Mouse (Mus musculus): ENCODE measurements around the gene Trim72. TPM values are rescaled to one million over a fixed set of nuclear protein-coding genes. Genes with fewer than 3 reads are reported as not detected.

The Trim72 gene
- polyA plus RNA-seq, 1 experiment from 2014 or later = 0.07 TPM

DNA sequence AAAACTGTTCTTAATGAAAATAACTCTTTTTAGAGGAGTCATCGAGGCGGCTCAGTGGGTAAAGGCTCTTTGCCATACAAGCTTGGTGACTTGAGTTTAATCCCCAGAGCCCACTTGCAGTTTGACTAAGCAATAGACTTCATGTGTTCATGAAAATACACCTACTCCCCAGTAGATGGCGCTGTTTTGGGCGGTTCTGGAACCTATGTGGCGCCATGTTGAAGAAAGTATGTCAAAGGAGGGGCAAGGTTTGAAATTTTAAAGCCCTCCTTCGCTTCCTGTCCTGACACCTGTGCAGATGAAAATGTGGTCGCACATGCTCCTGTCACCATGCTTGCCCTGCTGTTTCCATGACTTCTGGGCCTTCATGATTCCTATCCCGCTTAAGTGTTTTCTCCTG is 19.2 kb downstream of the Trim72 start:
- no peak overlapping the region for H3K4me2 ChIP-seq
- H3K27me3 ChIP-seq (ENCODE audit: control insufficient read depth, insufficient read depth, low read length) = no peaks in the 10 kb centered on the region
- DNase-seq (ENCODE audit: low spot score, missing footprints) = no peak
- H3K4me3 ChIP-seq (ENCODE audit: low read depth, low read length) = no peak overlapping the region
- H3K4me1 ChIP-seq (ENCODE audit: control insufficient read depth, insufficient read depth, low read length) = no peaks in the 10 kb centered on the region
- H3K9ac ChIP-seq (ENCODE audit: low read length) = no peak overlapping the region
- no peaks in the 10 kb centered on the region for H3K36me3 ChIP-seq (ENCODE audit: control insufficient read depth, insufficient read depth, low read length)
- no peak for ATAC-seq (ENCODE audit: low FRiP score)
- 66% methylated on average over 8 of the region's 8 CpGs for whole genome bisulfite sequencing
- no peak overlapping the region for H3K27ac ChIP-seq (ENCODE audit: low read depth, low read length)
- H3K9me3 ChIP-seq (ENCODE audit: control insufficient read depth, low read length) = no peaks in the 10 kb centered on the region

DNA sequence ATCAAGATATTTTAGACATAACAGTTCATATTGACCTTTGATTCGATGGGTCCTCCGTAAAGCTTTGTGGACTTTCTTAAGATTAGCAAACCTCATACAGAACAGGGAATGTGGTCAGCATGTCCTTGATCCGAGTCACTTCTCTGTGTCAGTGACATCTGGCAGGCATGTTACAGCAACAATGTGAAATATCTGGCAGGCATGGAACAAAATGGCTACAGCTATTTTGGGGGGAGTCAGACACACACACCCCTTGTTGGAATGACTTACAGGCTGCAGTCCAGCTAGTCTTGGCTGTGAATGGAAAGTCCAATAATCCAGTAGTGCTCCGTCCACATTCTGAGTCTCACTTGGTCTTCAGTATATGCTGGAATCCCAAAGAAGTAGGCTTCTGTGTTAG is 19.8 kb downstream of the Trim72 start:
- no peak for ATAC-seq (ENCODE audit: low FRiP score)

DNA sequence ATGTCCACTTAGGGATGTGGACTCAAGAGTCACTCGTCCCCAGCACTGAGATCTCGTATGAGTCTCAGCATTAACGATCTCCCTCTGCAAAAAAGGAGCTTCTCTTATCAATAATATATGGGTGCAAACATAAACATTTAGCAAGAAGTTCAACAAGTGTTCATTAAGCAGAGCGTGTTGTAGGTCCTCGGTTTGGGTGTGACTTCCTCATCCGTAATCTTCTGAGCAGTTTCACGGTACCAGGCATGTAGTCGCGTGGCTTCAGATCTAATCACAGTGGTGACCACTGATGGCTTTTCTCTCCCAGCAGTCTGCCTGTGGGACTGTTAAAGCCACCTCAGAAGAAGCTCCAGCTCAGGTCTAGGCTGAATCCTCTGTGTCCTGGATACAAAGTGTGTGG is 20.6 kb downstream of the Trim72 start:
- 93% methylated on average over 9 of the region's 9 CpGs for WGBS
- no peaks in the 10 kb centered on the region for H3K9me3 ChIP-seq (ENCODE audit: control insufficient read depth, low read length)
- no peak overlapping the region for H3K4me2 ChIP-seq
- no peaks in the 10 kb centered on the region for H3K27me3 ChIP-seq (ENCODE audit: control insufficient read depth, insufficient read depth, low read length)
- H3K27ac ChIP-seq (ENCODE audit: low read depth, low read length) = no peak overlapping the region
- no peaks in the 10 kb centered on the region for H3K36me3 ChIP-seq (ENCODE audit: control insufficient read depth, insufficient read depth, low read length)
- H3K9ac ChIP-seq (ENCODE audit: low read length) = no peak overlapping the region
- H3K4me1 ChIP-seq (ENCODE audit: control insufficient read depth, insufficient read depth, low read length) = no peaks in the 10 kb centered on the region
- ATAC-seq (ENCODE audit: low FRiP score) = no peak
- no peak for DNase-seq (ENCODE audit: low spot score, missing footprints)
- H3K4me3 ChIP-seq (ENCODE audit: low read depth, low read length) = no peak overlapping the region

More for the DNA sequence above, 19.8 kb downstream of the Trim72 start:
- WGBS = 94% methylated on average over 4 of the region's 4 CpGs
- H3K9ac ChIP-seq (ENCODE audit: low read length) = no peak overlapping the region
- H3K4me3 ChIP-seq (ENCODE audit: low read depth, low read length) = no peak overlapping the region
- H3K9me3 ChIP-seq (ENCODE audit: control insufficient read depth, low read length) = no peaks in the 10 kb centered on the region
- no peaks in the 10 kb centered on the region for H3K27me3 ChIP-seq (ENCODE audit: control insufficient read depth, insufficient read depth, low read length)
- H3K27ac ChIP-seq (ENCODE audit: low read depth, low read length) = no peak overlapping the region
- no peaks in the 10 kb centered on the region for H3K4me1 ChIP-seq (ENCODE audit: control insufficient read depth, insufficient read depth, low read length)
- DNase-seq (ENCODE audit: low spot score, missing footprints) = no peak
- H3K4me2 ChIP-seq = no peak overlapping the region
- H3K36me3 ChIP-seq (ENCODE audit: control insufficient read depth, insufficient read depth, low read length) = no peaks in the 10 kb centered on the region

DNA sequence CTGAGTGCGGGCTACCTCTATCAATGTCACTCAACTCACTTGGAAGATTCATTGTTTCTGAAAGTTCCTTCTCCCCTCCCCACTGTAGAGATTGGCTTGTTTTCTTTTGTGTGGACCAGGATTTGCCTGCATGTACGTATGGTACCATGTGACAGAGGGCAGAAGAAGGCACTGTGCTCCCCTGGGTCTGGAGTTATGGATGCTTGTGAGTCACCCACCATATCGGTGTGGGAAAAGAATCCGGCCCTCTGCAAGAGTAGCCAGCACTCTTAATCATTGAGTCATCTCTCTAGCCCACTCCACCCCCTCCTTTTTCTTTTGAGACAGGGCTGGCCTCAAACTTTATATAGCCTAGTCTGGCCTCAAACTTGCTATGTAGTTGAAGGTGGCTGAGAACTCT is 21.2 kb downstream of the Trim72 start:
- 89% methylated on average over 4 of the region's 4 CpGs for WGBS
- ATAC-seq (ENCODE audit: low FRiP score) = no peak
- no peaks in the 10 kb centered on the region for H3K27me3 ChIP-seq (ENCODE audit: control insufficient read depth, insufficient read depth, low read length)

DNA sequence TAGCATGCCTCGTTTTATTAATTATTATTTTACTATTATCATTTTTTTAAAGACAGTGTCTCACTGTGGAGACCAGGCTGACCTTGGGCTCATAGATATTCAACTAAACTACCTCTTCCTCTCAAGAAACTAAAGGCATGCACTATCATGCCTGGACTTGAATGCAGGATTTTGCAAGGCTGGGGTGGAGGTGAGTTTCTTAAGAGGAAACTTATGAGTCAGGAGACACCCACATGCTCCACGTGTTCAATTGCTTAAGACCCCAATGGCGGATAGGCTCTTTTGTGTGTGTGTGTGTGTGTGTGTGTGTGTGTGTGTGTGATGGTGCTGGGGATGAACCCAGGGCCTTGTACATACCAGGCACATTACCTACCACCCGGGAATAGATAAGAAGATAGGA is 21.6 kb downstream of the Trim72 start:
- Histone ChIP-seq H3K36me3 (ENCODE audit: control insufficient read depth, insufficient read depth, low read length) (no peaks in the 10 kb centered on the region), H3K27ac (ENCODE audit: low read depth, low read length) (no peak overlapping the region), H3K27me3 (ENCODE audit: control insufficient read depth, insufficient read depth, low read length) (no peaks in the 10 kb centered on the region), H3K4me1 (ENCODE audit: control insufficient read depth, insufficient read depth, low read length) (no peaks in the 10 kb centered on the region), H3K4me3 (ENCODE audit: low read depth, low read length) (no peak overlapping the region), H3K9me3 (ENCODE audit: control insufficient read depth, low read length) (no peaks in the 10 kb centered on the region), H3K4me2 (no peak overlapping the region), H3K9ac (ENCODE audit: low read length) (no peak overlapping the region)
- ATAC-seq (ENCODE audit: low FRiP score) = no peak
- whole genome bisulfite sequencing = 86% methylated on average over 4 of the region's 4 CpGs
- DNase-seq (ENCODE audit: low spot score, missing footprints) = no peak

More for the DNA sequence above, 21.2 kb downstream of the Trim72 start:
- no peak for DNase-seq (ENCODE audit: low spot score, missing footprints)
- Histone ChIP-seq H3K27ac (ENCODE audit: low read depth, low read length) (no peak overlapping the region), H3K4me3 (ENCODE audit: low read depth, low read length) (no peak overlapping the region), H3K4me1 (ENCODE audit: control insufficient read depth, insufficient read depth, low read length) (no peaks in the 10 kb centered on the region), H3K9me3 (ENCODE audit: control insufficient read depth, low read length) (no peaks in the 10 kb centered on the region), H3K4me2 (no peak overlapping the region), H3K9ac (ENCODE audit: low read length) (no peak overlapping the region), H3K36me3 (ENCODE audit: control insufficient read depth, insufficient read depth, low read length) (no peaks in the 10 kb centered on the region)

DNA sequence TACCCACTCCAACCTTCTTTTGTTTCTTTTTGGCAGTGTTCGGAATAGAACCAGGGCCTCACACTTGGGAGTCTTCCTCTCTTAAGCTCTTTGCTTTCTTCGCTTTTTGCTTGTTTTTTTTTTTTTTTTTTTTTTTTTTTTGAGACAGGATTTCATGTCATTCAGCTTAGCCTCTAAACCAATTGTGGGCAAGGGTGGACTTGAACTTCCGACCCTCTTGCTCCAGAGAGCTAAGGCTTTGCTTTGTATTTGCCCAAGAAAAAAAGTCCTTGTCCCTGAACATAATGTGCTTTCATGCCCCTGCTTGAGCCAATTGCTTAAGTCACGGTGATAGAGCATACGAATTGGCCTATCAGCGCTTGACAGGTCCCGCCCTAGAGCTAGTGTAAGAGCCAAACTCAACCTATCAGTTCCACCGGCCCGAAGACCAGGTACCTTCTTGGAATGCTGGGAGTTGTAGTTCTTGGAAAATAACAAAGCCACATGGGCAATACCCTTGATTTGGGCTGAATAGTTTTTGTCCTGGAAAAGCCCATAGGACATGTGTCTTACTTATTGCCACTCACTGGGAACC is 27.7 kb downstream of the Trim72 start:
- no peaks in the 10 kb centered on the region for H3K9me3 ChIP-seq (ENCODE audit: control insufficient read depth, low read length)
- 35% methylated on average over 9 of the region's 9 CpGs for WGBS
- no peak overlapping the region for H3K27ac ChIP-seq (ENCODE audit: low read depth, low read length)
- DNase-seq (ENCODE audit: low spot score, missing footprints) (no peak), ATAC-seq (ENCODE audit: low FRiP score) (0 out of 2 replicates have a peak, but pooled peaks have one; percentile 48)
- no peaks in the 10 kb centered on the region for H3K4me1 ChIP-seq (ENCODE audit: control insufficient read depth, insufficient read depth, low read length)
- H3K4me3 ChIP-seq (ENCODE audit: low read depth, low read length) = no peak overlapping the region
- no peaks in the 10 kb centered on the region for H3K36me3 ChIP-seq (ENCODE audit: control insufficient read depth, insufficient read depth, low read length)
- no peaks in the 10 kb centered on the region for H3K27me3 ChIP-seq (ENCODE audit: control insufficient read depth, insufficient read depth, low read length)
- no peak overlapping the region for H3K9ac ChIP-seq (ENCODE audit: low read length)
- no peak overlapping the region for H3K4me2 ChIP-seq

DNA sequence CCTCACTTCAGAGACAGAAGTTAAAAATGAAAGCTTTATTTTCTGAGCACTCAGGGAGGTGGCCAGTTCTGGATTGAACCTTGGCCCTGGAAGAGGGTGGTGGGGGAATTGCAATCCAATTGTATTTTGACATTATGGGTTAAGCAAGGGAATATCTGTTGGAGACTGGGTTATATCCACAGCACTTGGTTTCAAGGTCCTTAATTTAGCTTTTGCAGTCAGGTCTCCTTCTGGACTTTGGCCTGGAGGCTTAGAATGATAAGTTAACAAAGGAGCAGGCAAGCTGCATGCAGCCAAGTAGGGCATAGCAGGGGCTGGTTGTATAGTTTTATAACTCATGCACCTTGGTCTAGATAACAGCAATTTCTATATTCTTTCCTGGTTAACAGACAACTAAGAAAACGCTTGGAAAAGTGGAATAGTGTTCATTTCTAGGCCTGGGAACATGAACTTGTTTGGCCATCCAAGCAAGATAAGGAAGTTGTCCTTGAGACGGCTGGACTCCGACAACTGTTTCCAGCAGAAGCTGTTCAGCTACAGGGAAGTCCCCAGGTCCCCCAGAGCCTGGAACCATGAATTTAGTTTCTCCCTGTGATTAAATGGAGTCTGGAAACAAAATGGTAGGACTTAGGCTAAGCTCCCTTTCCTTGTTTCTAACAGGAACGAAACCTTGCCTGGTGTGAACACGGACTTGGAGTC is 28.7 kb downstream of the Trim72 start:
- H3K4me1 ChIP-seq (ENCODE audit: control insufficient read depth, insufficient read depth, low read length) = no peaks in the 10 kb centered on the region
- no peak overlapping the region for H3K4me2 ChIP-seq
- ATAC-seq (ENCODE audit: low FRiP score) (no peak), DNase-seq (ENCODE audit: low spot score, missing footprints) (no peak)
- no peaks in the 10 kb centered on the region for H3K9me3 ChIP-seq (ENCODE audit: control insufficient read depth, low read length)
- no peaks in the 10 kb centered on the region for H3K27me3 ChIP-seq (ENCODE audit: control insufficient read depth, insufficient read depth, low read length)
- H3K36me3 ChIP-seq (ENCODE audit: control insufficient read depth, insufficient read depth, low read length) = no peaks in the 10 kb centered on the region
- no peak overlapping the region for H3K4me3 ChIP-seq (ENCODE audit: low read depth, low read length)
- H3K27ac ChIP-seq (ENCODE audit: low read depth, low read length) = no peak overlapping the region
- whole genome bisulfite sequencing = 92% methylated on average over 5 of the region's 5 CpGs
- no peak overlapping the region for H3K9ac ChIP-seq (ENCODE audit: low read length)

DNA sequence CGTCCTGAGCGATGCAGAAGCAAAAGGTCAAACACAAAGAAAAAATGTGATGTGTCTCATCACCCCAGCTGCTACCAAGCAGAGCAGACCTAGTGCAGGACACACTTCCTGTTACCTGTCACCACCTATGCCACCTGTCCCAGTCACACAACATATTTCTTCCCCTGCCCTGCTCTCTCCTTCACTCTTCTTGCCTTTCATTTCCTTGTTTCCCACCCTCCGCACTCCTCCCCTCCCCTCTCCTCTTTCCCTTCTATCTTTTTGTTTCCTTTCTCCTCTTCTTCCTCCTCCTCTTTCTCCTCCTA is 29.2 kb downstream of the Trim72 start:
- no peak overlapping the region for H3K9ac ChIP-seq (ENCODE audit: low read length)
- no peak overlapping the region for H3K4me2 ChIP-seq
- no peak for DNase-seq (ENCODE audit: low spot score, missing footprints)
- H3K36me3 ChIP-seq (ENCODE audit: control insufficient read depth, insufficient read depth, low read length) = no peaks in the 10 kb centered on the region
- no peak for ATAC-seq (ENCODE audit: low FRiP score)
- H3K27ac ChIP-seq (ENCODE audit: low read depth, low read length) = no peak overlapping the region
- H3K4me3 ChIP-seq (ENCODE audit: low read depth, low read length) = no peak overlapping the region
- no peaks in the 10 kb centered on the region for H3K4me1 ChIP-seq (ENCODE audit: control insufficient read depth, insufficient read depth, low read length)
- 89% methylated on average over 3 of the region's 3 CpGs for WGBS
- H3K9me3 ChIP-seq (ENCODE audit: control insufficient read depth, low read length) = no peaks in the 10 kb centered on the region
- no peaks in the 10 kb centered on the region for H3K27me3 ChIP-seq (ENCODE audit: control insufficient read depth, insufficient read depth, low read length)

DNA sequence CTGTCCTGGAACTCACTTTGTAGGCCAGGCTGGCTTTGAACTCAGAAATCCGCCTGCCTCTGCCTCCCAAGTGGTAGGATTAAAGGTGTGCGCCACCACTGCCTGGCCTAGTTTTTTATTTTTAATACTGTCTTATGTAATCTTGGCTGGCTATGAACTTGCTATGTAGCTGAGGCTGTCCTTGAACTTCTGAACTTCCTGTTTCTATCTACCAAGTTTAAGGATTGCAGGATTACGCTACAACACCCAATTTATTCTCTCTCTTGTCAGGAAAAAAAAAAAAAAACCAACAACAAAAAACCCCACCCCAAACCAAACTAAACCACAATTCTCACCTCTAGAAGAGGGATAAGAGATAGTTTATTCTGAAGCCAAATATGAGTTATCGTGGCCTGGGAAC is 29.9 kb downstream of the Trim72 start:
- Histone ChIP-seq H3K4me1 (ENCODE audit: control insufficient read depth, insufficient read depth, low read length) (no peaks in the 10 kb centered on the region), H3K4me3 (ENCODE audit: low read depth, low read length) (no peak overlapping the region), H3K27ac (ENCODE audit: low read depth, low read length) (no peak overlapping the region), H3K9me3 (ENCODE audit: control insufficient read depth, low read length) (no peaks in the 10 kb centered on the region), H3K36me3 (ENCODE audit: control insufficient read depth, insufficient read depth, low read length) (no peaks in the 10 kb centered on the region), H3K9ac (ENCODE audit: low read length) (no peak overlapping the region), H3K4me2 (no peak overlapping the region), H3K27me3 (ENCODE audit: control insufficient read depth, insufficient read depth, low read length) (no peaks in the 10 kb centered on the region)
- 92% methylated on average over 4 of the region's 4 CpGs for WGBS
- ATAC-seq (ENCODE audit: low FRiP score) (no peak), DNase-seq (ENCODE audit: low spot score, missing footprints) (no peak)
